Mouse (Mus musculus): ENCODE measurements at regions not wholly inside any gene's neighbourhood (a gene's known extent, or its start where the extent isn't known, plus 50 kb on each side); places are given as distances from the start of the nearest gene placed in this dataset.

DNA sequence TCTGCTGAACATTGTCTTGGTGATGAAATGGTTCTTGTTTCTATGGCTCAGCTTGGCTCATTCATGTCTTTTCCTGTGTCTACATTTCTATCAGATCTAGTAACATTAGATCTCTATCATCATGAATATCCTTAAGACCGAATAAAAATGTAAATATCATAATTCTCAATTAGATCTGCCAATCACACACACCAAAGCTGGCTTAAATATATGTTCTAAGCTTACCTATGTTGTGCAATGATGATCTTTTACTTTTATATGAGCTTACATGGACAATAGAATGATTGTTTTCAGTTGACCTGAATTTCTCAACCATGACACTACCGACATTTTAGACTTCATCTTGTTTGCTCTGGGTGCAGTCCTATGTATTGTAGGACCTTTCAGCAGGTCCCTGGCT, 440.4 kb downstream of the Fam198b start:
- H3K4me1 ChIP-seq (ENCODE audit: control insufficient read depth in 1 of 2, insufficient read depth in 2 of 2), result no peaks in the 10 kb centered on the region
- H3K36me3 ChIP-seq (replicated peaks in 1 of 2; ENCODE audit: control insufficient read depth in 1 of 2, insufficient read depth in 1 of 2, low read length in 1 of 2), result no peaks in the 10 kb centered on the region
- no peaks in the 10 kb centered on the region for H3K27me3 ChIP-seq (replicated peaks)
- no peak overlapping the region for H3K4me2 ChIP-seq (ENCODE audit: insufficient read depth, low read depth, poor library complexity, severe bottlenecking)
- no peaks in the 10 kb centered on the region for H3K79me2 ChIP-seq (replicated peaks; ENCODE audit: control insufficient read depth, extremely low read depth, insufficient read depth, poor library complexity, severe bottlenecking)
- in situ Hi-C loops (cut with MboI; ENCODE audit: low pct_ligation_motif_present, low pct_unique_long_range_greater_than_20kb, low sequenced_read_pairs) (no loop called here), dilution Hi-C loops (cut with MboI; ENCODE audit: extremely low pct_ligation_motif_present, extremely low pct_unique_long_range_greater_than_20kb, low sequenced_read_pairs) (no loop called here)
- DNase-seq (ENCODE audit: extremely low read depth), result no peak
- no peak overlapping the region for H3K27ac ChIP-seq (ENCODE audit: insufficient read depth, low read depth)
- H3K9me3 ChIP-seq (replicated peaks; ENCODE audit: low read length), result peaks cover 3% of the 10 kb centered on the region
- TF ChIP-seq ZC3H11A (IDR thresholded peaks at IDR 0.05; ENCODE audit: low read depth, low read length) (no peak), BHLHE40 (IDR thresholded peaks at IDR 0.05; ENCODE audit: low read depth, low read length) (no peak), ZKSCAN1 (IDR thresholded peaks at IDR 0.05; ENCODE audit: borderline replicate concordance, low read depth, low read length) (no peak), MEF2A (IDR thresholded peaks at IDR 0.05; ENCODE audit: borderline replicate concordance, low read depth, low read length) (no peak), IRF4 (IDR thresholded peaks at IDR 0.05; ENCODE audit: low read depth, low read length) (no peak), CHD1 (IDR thresholded peaks at IDR 0.05; ENCODE audit: low read depth, low read length) (no peak), TCF12 (IDR thresholded peaks at IDR 0.05; ENCODE audit: low read depth, low read length) (no peak), MAFK (IDR thresholded peaks at IDR 0.05; ENCODE audit: insufficient replicate concordance, low read length) (no peak), POLR2AphosphoS2 (IDR thresholded peaks at IDR 0.05; ENCODE audit: low read depth, low read length) (no peak), SMC3 (IDR thresholded peaks at IDR 0.05; ENCODE audit: low read depth, low read length) (no peak), POLR2A (IDR thresholded peaks at IDR 0.05; ENCODE audit: low read depth, low read length) (no peak), GABPA (IDR thresholded peaks at IDR 0.05; ENCODE audit: insufficient replicate concordance, low read depth, low read length) (no peak), CHD2 (IDR thresholded peaks at IDR 0.05; ENCODE audit: low read length) (no peak), ZMIZ1 (IDR thresholded peaks at IDR 0.05; ENCODE audit: low read depth, low read length) (no peak), USF2 (conservative IDR thresholded peaks at IDR 0.05; ENCODE audit: low read depth, low read length) (no peak), HCFC1 (IDR thresholded peaks at IDR 0.05; ENCODE audit: low read depth, low read length) (no peak)
- no peak overlapping the region for H3K4me3 ChIP-seq (replicated peaks in 1 of 3; ENCODE audit: low read depth in 2 of 3, low read length in 2 of 3, poor library complexity in 1 of 3)
- no peak overlapping the region for H3K9ac ChIP-seq (ENCODE audit: insufficient read depth, low read depth)

DNA sequence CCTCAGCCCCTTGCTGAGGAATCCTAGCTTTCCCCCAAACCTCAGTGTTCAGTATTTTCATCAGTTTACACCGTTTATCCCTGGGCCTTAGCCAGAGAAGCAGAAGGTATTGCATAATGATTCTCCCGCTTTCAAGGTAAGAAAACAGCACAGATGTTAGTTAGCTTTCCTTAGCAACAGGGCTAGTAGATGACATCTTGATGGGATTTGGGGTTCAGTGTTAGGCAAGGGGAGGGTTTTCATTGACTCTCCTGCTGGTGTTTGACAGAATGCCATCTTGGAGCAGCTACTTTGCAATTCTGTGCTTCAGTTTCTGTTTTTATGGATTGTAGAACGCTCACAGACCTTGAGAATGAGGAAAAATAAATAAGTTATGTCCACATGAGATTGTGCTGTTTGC, 447.4 kb downstream of the Fam198b start:
- no peak overlapping the region for H3K9ac ChIP-seq (ENCODE audit: insufficient read depth, low read depth)
- H3K4me3 ChIP-seq (replicated peaks in 1 of 3; ENCODE audit: low read depth in 2 of 3, low read length in 2 of 3, poor library complexity in 1 of 3), result no peak overlapping the region
- TF ChIP-seq CTCF (conservative IDR thresholded peaks at IDR 0.05 in 1 of 2, IDR thresholded peaks at IDR 0.05 in 1 of 2; ENCODE audit: low read depth in 2 of 2, low read length in 2 of 2) (no peak), HCFC1 (IDR thresholded peaks at IDR 0.05; ENCODE audit: low read depth, low read length) (no peak), USF2 (conservative IDR thresholded peaks at IDR 0.05; ENCODE audit: low read depth, low read length) (no peak), TCF12 (IDR thresholded peaks at IDR 0.05; ENCODE audit: low read depth, low read length) (no peak), ZNF384 (IDR thresholded peaks at IDR 0.05; ENCODE audit: low read depth, low read length) (no peak), JUN (IDR thresholded peaks at IDR 0.05; ENCODE audit: insufficient read depth, low read depth, low read length) (no peak), MEF2A (IDR thresholded peaks at IDR 0.05; ENCODE audit: borderline replicate concordance, low read depth, low read length) (no peak), NRF1 (IDR thresholded peaks at IDR 0.05; ENCODE audit: low read depth, low read length) (no peak), PAX5 (IDR thresholded peaks at IDR 0.05; ENCODE audit: low read length) (no peak), RAD21 (IDR thresholded peaks at IDR 0.05; ENCODE audit: low read depth, low read length) (no peak), ETS1 (conservative IDR thresholded peaks at IDR 0.05; ENCODE audit: low read depth, low read length) (no peak), UBTF (IDR thresholded peaks at IDR 0.05; ENCODE audit: low read depth, low read length) (no peak), JUND (conservative IDR thresholded peaks at IDR 0.05; ENCODE audit: low read depth, low read length) (no peak), MAZ (IDR thresholded peaks at IDR 0.05; ENCODE audit: low read depth, low read length) (no peak), POLR2AphosphoS2 (IDR thresholded peaks at IDR 0.05; ENCODE audit: low read depth, low read length) (no peak), EP300 (IDR thresholded peaks at IDR 0.05; ENCODE audit: low read length) (no peak), RCOR1 (conservative IDR thresholded peaks at IDR 0.05; ENCODE audit: low read depth, low read length) (no peak), IRF4 (IDR thresholded peaks at IDR 0.05; ENCODE audit: low read depth, low read length) (no peak), MAX (IDR thresholded peaks at IDR 0.05; ENCODE audit: low read length) (no peak)
- DNase-seq (ENCODE audit: extremely low read depth), result no peak
- H3K27ac ChIP-seq (ENCODE audit: insufficient read depth, low read depth), result no peak overlapping the region
- no peaks in the 10 kb centered on the region for H3K4me1 ChIP-seq (ENCODE audit: control insufficient read depth in 1 of 2, insufficient read depth in 2 of 2)
- H3K9me3 ChIP-seq (replicated peaks; ENCODE audit: low read length), result peaks cover 11% of the 10 kb centered on the region
- in situ Hi-C loops (cut with MboI; ENCODE audit: low pct_ligation_motif_present, low pct_unique_long_range_greater_than_20kb, low sequenced_read_pairs) (no loop called here), dilution Hi-C loops (cut with MboI; ENCODE audit: extremely low pct_ligation_motif_present, extremely low pct_unique_long_range_greater_than_20kb, low sequenced_read_pairs) (no loop called here)
- no peaks in the 10 kb centered on the region for H3K36me3 ChIP-seq (replicated peaks in 1 of 2; ENCODE audit: control insufficient read depth in 1 of 2, insufficient read depth in 1 of 2, low read length in 1 of 2)
- H3K4me2 ChIP-seq (ENCODE audit: insufficient read depth, low read depth, poor library complexity, severe bottlenecking), result no peak overlapping the region
- no peaks in the 10 kb centered on the region for H3K79me2 ChIP-seq (replicated peaks; ENCODE audit: control insufficient read depth, extremely low read depth, insufficient read depth, poor library complexity, severe bottlenecking)
- no peaks in the 10 kb centered on the region for H3K27me3 ChIP-seq (replicated peaks)
